Mouse (Mus musculus) kidney, adult 2 months (tissue): Measurements from ENCODE around the gene Gm7075. TPM values are rescaled to one million over a fixed set of nuclear protein-coding genes. Genes with fewer than 3 reads are reported as not detected.

Experiments used
- DNase-seq: peaks from one replicate; pipeline ENCODE4 v3.0.0; 2021
- H3K27ac ChIP-seq: fragments of 200-500 bp; 2 replicates; pipeline ENCODE4 v1.5.1; 2012; ENCODE audit warnings: low read depth, low read length, control low read depth, inconsistent platforms; ENCODE audit not compliant: insufficient read depth
- H3K27me3 ChIP-seq: fragments of 200-500 bp; replicated peaks from 2 replicates; pipeline ENCODE4 v1.6.1; 2012; ENCODE audit warnings: mild to moderate bottlenecking, moderate library complexity, low read length, inconsistent platforms; ENCODE audit not compliant: control insufficient read depth, insufficient read depth
- H3K36me3 ChIP-seq: fragments of 200-500 bp; 2 replicates; pipeline ENCODE4 v1.6.1; 2012; ENCODE audit warnings: mild to moderate bottlenecking, moderate library complexity, low read length, inconsistent platforms; ENCODE audit not compliant: control insufficient read depth, insufficient read depth
- H3K4me1 ChIP-seq: fragments of 200-500 bp; 2 replicates; pipeline ENCODE4 v1.6.1; 2011; ENCODE audit warnings: low read length; ENCODE audit not compliant: control insufficient read depth, insufficient read depth
- H3K4me3 ChIP-seq: fragments of 200-500 bp; 2 replicates; pipeline ENCODE4 v1.5.1; 2011; ENCODE audit warnings: mild to moderate bottlenecking, low read depth, low read length, control low read depth; ENCODE audit not compliant: insufficient read depth
- CTCF ChIP-seq: fragments of 200-500 bp; conservative IDR thresholded peaks from 2 replicates; pipeline ENCODE4 v1.5.1; 2011; ENCODE audit warnings: low read depth, mild to moderate bottlenecking, control low read depth, low read length, moderate library complexity, mixed read lengths; ENCODE audit not compliant: insufficient read depth, insufficient read length
- POLR2A ChIP-seq: fragments of 200-500 bp; IDR thresholded peaks from one replicate; pipeline ENCODE4 v1.6.1; 2011; ENCODE audit warnings: low read depth, low read length, control low read depth
- WGBS: fragments of 180-500 bp; shearing (Covaris S2); methylation state at CpG from one replicate; pipeline ENCODE4 v1.1.7; 2018; 5-methylcytosine and 5-hydroxymethylcytosine counted together
- polyA plus RNA-seq: library from polyadenylated mRNA; depleted of rRNA; stranded (reverse); fragments of >200 nt; gene quantifications from 2 replicates; pipeline ENCODE4 v1.2.3, GENCODE M21; 2012; rRNA removed

Gene Gm7075
- polyA plus RNA-seq, 1 experiment, result not detected

DNA sequence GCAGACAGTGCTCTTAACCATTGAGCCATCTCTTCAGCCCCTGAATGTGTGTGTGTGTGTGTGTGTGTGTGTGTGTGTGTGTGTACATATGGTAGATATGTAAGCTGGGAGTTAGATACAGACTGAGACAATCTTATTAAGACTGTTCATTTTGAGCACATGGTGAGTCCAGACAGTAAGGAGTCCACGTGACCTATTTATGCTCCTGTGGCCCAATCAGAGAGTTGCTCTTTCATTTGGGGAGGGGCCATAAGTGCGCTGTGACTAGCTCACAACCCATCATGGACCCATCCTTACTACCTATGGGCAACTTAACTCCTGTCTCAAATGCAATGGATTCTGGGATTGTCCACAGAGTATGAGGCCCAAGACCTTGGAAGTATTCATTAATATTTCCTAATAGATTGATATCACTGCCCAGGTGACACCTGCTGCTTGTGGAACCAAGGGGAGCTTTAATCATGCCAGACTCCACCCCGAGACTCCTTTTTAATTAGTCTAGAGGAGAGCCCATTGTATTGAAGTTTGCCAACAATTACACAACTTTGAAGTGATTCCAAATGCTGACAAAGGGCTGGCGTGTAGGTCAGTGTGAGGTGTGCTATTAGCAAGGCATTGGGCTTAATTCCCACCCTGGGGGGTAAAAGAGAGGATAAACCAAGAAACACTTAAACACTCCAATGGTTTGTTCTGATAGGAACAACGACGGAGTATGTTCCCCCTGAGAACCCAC is 42.5 kb downstream of the Gm7075 start:
- no peaks in the 10 kb centered on the region for H3K27me3 ChIP-seq
- no peak overlapping the region for H3K4me3 ChIP-seq
- TF ChIP-seq POLR2A, result no peak
- no peak for TF ChIP-seq CTCF
- 63% methylated on average over 6 of the region's 6 CpGs for WGBS
- H3K27ac ChIP-seq, result no peak overlapping the region
- no peak for DNase-seq
- H3K36me3 ChIP-seq, result no peaks in the 10 kb centered on the region
- no peaks in the 10 kb centered on the region for H3K4me1 ChIP-seq

DNA sequence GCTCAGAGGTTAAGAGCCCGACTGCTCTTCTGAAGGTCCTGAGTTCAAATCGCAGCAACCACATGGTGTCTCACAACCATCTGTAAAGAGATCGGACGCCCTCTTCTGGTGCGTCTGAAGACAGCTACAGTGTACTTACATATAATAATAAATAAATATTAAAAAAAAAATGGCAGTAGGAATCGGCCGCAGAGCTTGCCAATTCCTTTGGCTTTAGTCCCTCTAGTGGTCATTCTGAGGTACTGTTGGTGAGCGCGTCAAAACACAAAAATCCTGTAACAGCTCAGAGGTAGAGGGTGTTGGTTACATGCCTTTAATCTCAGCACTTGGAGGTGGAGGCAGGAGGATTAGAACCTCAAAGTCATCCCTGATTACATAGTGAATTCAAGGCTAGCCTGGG is 44.1 kb downstream of the Gm7075 start:
- no peak overlapping the region for H3K27ac ChIP-seq
- TF ChIP-seq CTCF, result peak; percentile 59
- no peak for TF ChIP-seq POLR2A
- H3K4me1 ChIP-seq, result no peaks in the 10 kb centered on the region
- no peak overlapping the region for H3K4me3 ChIP-seq
- 16% methylated on average over 9 of the region's 9 CpGs for WGBS
- H3K27me3 ChIP-seq, result no peaks in the 10 kb centered on the region
- DNase-seq, result peak; percentile 71
- no peaks in the 10 kb centered on the region for H3K36me3 ChIP-seq

DNA sequence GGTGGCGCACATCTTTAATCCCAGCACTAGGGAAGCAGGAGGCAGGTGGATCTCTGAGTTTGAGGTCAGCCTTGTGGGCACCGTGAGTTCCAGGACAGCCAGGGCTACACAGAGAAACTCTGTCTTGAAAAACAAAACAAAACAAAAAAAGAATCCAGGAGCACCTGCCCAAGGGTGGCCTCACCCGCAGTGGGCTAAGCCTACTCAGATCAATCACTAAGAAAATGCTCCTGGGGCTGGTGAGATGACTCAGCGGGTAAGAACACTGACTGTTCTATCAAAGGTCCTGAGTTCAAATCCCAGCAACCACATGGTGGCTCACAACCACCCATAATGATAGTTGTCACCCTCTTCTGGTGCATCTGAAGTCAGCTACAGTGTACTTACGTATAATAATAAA is 45.3 kb downstream of the Gm7075 start:
- WGBS, result 91% methylated on average over 5 of the region's 5 CpGs
- Histone ChIP-seq H3K4me1 (no peaks in the 10 kb centered on the region), H3K27ac (no peak overlapping the region), H3K4me3 (no peak overlapping the region), H3K27me3 (no peaks in the 10 kb centered on the region), H3K36me3 (no peaks in the 10 kb centered on the region)
- TF ChIP-seq CTCF (no peak), POLR2A (no peak)
- no peak for DNase-seq

Other genes with a start within 250 kb of the Gm7075 start
- 0.74 TPM in 1 of 2 replicates, not detected in the other for gene Mypn, start 217.8 kb downstream of the Gm7075 start, polyA plus RNA-seq
- 16.2 and 17.7 TPM in 2 replicates for gene Herc4, start 178.0 kb downstream of the Gm7075 start, polyA plus RNA-seq
- 3.3 and 4.6 TPM in 2 replicates for gene Sirt1, start 40.1 kb downstream of the Gm7075 start, polyA plus RNA-seq
- gene Dnajc12, start 39.3 kb downstream of the Gm7075 start, polyA plus RNA-seq, result 44.3 and 70.7 TPM in 2 replicates
- 0.09 and 0.15 TPM in 2 replicates for gene Ctnna3, start 8.3 kb upstream of the Gm7075 start, polyA plus RNA-seq